Mouse (Mus musculus) spleen, embryonic (tissue): Measurements from ENCODE around the gene Nt5c1a.

Experiments
- CTCF ChIA-PET: fragments of 350-600 bp; sonication (Branson Sonifier 250); formaldehyde crosslinking; loops from one replicate; lab custom pipeline; 2022; lab: Charles Lee

The Nt5c1a gene

DNA sequence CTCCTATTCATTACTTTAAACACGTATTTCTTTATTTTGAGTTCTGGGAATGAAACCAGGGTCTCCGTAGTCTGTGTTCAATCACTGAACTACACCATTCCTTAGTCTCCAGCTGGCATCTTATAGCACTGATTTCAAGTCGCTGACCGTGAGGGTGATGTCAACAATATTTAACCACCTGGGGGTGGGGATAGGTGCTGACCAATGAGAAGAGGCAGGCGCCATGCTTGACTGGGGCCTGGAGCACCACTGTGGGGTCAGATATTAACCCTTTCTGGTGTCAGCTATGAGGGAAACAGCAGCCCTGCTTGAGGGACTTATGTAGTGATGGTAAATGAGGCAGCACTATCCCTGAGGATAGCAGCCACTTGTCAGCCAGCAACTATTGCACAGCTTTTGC is 10.1 kb downstream of the Nt5c1a start:
- CTCF ChIA-PET = no interaction called here

DNA sequence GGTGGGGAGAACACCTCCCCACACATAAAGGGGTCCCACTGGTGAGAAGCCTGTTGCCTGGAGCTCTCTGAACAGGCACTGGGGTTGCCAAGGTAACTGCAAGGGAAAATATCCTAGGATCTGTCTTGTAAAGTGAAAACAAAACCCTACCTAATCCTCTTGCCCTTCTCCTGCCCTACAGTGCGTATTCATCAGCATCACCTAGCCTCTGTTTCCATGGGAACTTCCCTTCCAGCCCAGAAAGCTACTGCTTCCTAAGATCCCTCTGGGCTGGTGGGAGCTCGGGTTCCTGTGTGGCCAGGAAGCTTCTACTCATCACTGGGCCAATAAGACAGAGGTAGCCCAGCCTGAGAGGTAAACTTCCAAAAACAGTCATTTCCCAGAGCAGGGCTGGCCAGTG is 11.0 kb downstream of the Nt5c1a start:
- CTCF ChIA-PET = interaction anchor here (0.5 kb wide), 1 partner anchor 299 kb away, joined by 9 read pairs; no protein-coding TSS in a partner anchor

DNA sequence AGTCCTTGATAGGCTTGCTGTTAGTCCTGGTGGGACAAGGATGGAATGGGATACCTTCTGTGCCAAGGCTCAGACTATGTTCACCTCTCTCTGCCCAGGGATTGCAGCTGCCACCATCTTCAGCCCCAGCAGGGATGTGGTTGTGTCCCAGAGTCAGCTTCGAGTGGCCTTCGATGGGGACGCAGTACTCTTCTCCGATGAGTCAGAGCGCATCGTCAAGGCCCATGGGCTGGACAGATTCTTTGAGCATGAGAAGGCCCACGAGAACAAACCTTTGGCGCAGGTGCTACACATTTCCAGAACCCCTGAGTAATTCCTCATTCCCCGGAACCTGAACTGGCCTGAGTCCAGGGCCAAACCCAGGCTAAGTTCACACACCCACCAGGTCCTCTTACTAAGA is 12.7 kb downstream of the Nt5c1a start:
- CTCF ChIA-PET = no interaction called here

DNA sequence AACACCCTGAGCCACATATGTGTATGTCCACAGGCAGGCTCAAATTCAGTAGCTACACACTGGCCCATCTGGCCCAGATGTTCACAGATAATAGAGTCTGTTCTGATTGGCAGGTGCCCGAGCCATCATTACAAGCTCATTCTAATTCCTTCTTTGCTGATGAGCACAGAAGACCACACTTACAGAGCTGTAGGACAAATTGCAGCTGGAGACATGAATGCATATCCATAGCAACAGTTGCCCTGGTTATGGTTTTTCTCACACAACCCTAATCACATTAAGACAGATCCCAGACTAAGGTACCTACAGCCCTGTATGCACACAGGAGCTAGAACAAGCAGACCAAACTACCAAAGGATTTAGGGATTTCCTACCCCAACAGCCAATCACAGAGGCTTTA is 14.1 kb downstream of the Nt5c1a start:
- CTCF ChIA-PET = no interaction called here

DNA sequence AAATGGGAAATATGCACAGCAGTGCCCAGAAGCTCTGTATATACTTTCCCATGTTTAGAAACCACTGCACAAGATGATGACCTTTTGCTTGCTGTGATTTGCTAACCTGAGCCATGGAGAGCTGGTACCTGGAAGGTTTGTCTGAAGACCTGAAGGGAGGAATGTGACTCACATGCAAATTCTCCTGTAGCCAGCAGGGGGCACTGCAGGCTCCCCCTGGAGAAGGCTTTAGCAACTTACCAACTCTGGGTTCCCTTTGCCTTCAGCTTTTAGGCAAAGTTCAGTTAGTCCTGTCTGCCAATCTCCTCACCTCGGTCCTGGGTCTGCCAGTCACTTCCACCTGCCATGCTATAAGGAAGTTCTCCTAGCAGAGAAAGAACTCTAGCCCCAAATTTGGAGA is 15.5 kb downstream of the Nt5c1a start:
- CTCF ChIA-PET = interaction anchor here (1.0 kb wide), 1 partner anchor 38 kb away, joined by 3 read pairs; no protein-coding TSS in a partner anchor

DNA sequence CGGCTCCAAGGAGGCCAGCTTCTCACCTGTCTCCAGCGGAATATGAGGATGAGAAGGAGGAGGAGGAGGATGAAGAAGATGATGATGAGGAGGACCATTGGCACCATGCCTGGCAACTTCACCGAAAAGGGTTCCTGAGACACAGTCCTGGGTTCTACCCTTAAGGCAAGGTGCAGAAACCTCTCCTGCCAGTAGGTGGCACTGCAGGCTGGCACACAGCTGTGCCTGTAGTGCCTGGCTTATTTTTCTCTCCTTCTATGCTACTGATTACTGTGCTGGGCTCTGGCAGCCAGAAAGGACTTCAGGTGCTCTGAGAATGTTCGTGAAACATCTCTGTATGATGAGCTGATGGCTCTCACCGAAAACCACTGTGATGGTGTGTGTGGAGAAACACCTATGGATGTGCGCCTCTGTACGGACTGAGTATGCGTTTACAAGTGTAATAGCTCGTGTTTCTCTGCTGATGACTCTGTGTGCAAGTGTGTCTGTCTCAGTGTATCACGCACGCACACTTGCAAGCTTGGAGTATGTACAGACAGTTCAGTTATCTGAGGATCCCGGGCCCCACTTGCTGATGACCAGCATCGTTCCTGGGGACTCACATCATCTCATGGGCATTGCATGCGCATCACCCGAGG is 18.5 kb downstream of the Nt5c1a start:
- CTCF ChIA-PET = interaction anchor here (0.8 to 1.2 kb wide), 2 partner anchors 20 to 35 kb away, joined by 3 to 6 read pairs; no protein-coding TSS in a partner anchor

DNA sequence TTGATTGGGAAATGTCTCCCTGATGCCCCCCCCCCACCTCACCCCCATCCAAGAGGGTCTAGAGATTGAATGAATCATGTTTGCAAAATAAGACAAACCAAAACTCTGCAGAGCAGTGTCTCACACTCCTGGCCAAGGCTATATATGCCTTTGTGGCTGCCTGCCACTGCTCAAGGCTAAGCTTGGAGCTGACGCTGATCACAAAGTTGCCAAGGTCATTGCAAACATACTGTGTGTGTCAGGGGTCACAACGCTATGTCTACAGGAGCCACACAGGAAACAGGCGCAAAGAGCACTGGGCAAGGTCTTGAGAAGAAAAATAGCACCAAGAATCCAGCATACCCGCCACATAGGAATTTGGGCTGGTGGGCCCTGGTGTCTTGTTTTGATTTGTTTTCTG is 19.3 kb downstream of the Nt5c1a start:
- CTCF ChIA-PET = interaction anchor here (1.2 kb wide), 1 partner anchor 34 kb away, joined by 6 read pairs; no protein-coding TSS in a partner anchor

DNA sequence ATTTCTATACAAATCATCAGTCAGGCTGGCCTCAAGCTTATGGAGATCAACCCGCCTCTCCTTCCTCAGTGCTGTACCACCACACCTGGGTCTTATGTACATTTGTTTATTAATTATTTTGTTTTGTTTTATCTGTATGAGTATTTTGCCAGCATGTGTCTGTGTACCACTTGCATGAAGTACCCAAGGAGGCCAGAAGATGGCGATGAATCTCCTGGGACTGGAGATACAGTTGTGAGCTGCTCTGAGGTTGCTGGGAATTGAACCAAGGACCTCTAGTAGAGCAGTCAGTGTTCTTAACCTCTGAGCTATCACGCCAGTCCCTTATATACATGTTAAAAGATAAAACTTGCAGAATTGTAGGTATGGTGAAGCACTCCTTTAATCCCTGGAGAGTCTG is 22.0 kb downstream of the Nt5c1a start:
- CTCF ChIA-PET = interaction anchor here (1.1 kb wide), 1 partner anchor 31 kb away, joined by 6 read pairs; no protein-coding TSS in a partner anchor

DNA sequence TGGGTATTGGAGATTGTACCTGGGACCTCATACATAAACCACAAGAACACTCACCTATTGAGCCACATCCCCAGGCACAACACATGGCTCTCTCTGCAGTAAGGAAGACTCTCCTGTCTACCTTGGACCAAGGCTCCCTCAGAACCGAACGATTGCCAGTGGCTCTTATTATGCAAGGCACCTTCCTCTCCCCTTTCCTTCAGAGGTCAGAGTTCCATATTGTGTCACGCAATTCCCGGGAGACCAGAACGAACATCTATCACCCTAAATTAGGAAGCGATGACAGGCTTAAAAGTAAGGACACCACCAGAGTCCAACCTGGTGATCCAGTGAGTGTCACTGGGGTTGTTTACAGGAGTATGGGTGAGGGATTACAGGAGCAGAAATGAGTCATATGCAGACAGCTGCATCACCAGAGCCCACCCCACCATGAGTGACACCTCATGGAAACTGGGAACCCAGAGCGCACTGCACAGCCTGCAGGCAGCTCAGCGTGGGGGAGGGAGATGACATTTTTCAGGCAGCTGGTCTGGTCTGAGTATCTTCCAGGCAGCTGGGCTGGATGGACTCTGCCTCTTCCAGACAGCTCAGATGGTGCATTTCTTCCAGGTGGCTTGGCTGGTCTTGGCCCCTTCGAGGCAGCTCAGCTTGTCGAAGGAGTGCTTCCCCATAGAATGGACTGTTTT is 24.6 kb downstream of the Nt5c1a start:
- CTCF ChIA-PET = no interaction called here

DNA sequence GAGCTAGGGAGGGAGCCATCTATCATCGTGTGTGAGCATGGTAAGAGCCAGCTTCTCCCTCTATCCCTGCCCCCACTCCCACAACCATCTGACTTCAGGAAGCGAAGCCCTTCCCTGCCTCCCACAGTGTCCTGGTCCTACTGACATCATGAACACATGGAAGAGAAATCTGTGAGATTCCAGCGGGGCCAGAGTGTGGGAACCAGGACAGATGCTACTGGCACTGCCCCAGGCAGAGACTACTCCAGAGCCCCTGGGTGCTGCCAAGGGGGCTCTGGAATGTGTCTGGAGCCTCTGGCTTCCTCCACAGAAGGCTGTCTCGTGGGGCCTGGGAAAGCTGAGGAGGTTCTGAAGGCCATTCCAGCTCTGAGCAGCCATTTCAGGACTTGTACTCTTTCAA is 26.4 kb downstream of the Nt5c1a start:
- CTCF ChIA-PET = no interaction called here

DNA sequence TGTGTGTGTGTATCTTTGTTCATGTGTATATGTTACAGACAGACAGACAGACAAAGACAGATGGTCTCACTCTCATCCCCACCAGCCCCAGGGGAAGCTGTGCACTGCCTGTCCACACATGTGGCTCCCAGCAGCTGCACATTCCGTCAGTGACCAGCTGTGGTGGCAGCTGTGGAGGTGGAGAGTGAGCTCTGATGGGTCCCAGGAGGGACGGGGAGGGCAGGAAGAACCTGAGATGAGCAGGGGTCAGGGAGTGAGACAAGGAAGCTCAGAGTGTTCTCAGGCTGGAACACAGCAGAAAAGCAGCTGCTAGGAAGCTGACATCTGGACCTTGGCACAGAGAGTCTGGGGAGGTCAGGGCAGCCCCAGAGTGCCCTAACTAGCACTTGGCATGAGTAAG is 27.0 kb downstream of the Nt5c1a start:
- CTCF ChIA-PET = no interaction called here

DNA sequence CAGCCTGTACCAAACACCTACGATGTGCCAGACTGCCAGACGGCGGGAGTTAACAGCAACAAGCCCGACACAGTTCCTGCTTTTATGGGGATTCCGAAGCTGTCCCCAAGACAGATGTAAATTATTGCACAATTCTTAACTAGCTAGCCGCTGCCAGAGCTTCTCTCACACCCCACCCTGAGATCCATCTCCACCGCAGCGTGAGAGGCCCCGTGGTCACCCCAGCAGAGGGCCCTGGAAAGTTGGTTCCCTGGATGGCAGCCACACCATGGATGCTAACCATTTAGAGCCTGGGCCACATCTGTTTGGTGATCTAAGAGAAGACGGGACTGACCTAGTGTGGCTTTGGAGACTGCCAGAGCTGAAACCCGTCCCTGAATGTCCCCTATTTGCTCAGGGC is 27.9 kb downstream of the Nt5c1a start:
- CTCF ChIA-PET = no interaction called here

DNA sequence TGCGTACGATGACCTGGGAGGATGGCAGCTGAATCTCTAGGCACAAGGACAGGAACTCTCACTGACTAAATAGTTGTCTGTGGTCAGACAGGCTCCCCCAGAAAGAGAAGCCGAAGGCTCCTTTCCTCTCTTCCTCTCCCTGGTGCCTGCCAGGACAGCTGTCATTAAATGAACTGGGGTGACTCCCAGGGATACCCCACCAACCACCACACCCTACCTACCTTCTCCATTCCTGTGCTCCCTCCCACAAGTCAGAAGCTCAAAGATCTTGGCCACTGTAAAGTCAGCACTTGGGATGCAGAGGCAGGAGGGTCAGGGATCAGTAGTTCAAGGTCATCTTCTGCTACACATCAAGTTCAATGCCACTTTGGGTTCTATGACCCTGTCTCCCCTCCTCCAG is 31.5 kb downstream of the Nt5c1a start:
- CTCF ChIA-PET = no interaction called here

DNA sequence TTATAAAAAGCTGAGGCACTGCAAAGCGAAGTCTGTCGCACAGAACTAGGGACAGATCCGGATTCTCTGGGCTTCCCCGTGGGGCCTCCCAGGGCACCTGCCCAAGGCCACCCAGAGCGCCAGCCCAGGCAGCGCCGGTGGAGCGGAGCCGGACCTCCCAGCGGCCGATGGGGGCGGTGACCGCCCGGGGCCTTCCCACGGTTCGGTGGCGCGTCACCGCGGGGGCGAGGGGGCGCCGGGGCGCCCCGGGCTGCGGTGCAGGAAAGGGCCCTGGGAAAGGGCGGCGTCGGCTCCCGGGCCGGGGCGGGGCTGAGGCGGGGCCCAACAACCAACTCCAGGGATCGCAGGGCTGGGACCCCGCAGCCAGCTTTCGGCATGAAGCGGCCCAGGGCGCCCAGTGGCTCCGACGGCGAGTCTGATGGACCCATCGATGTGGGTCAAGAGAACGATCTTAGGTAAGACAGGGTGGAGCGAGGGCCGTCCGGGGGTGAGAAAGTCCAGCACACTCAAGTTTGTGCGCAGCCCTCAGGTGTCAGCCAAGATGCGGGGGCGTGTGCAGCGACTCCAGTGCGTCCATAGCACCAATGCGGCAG is 32.3 kb downstream of the Nt5c1a start, which contains the start of gene Heyl:
Gene Heyl, plus strand, starts transcription at position 65 of the 593 bp plus-strand sequence.
- CTCF ChIA-PET = no interaction called here

DNA sequence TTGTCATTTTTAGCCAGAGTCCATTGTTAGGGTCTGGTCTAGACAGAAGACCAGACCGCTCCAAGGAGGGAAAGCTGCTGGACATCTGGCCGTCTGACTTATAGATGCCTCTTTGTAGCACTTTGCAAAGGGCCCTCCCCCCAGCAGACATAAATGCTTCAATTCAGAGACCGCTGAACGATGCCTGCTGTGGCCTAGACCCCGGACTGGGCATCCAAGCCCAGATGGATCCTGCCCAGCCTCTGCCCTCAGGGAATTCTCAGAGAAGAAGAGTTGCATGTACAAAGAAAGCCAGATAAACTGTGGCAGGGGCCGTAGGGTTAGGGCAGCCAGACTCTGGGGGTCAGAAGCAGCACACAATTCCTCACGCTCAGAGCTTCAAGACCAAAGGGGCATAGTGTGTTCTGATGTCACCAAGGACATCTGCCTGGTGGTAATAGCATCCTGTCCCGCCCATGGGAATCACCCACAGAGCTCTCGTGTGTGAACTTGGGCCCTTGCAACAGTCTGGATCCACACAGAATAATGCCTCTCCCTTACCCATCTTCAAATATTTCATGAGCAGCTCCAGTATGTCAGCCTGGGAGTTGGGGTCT is 34.6 kb downstream of the Nt5c1a start:
- CTCF ChIA-PET = interaction anchor here (0.6 kb wide), 1 partner anchor 198 kb away, joined by 4 read pairs; no protein-coding TSS in a partner anchor

DNA sequence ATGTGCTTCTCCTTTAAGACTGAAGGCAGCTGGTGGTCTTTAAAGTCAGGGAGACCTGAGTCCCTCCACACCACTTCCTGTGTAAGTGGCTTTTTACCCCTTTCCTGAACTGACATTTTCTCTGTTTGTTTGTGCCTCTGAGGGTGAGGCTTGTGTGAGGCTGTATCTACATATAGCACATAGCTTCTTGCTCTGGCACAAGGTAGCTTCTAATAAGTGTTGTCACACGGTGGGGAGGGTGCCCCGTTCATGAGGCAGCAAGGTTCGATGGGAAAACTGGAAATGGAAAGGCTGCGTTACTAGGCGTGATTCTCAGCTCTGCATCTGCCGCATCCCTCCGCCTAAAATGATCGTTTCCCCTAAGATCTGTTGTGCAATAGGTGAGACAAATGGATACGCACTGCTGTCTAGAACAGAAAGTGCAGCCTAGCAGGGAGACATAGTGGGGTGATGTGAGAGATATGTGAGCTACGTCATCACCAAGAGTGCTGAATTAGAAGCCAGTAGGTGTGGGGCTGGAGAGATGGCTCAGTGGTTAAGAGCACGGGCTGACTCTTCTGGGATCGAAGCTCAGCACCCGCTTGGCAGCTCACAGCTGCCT is 35.2 kb downstream of the Nt5c1a start:
- CTCF ChIA-PET = interaction anchor here (0.6 kb wide), 1 partner anchor 199 kb away, joined by 4 read pairs; no protein-coding TSS in a partner anchor

DNA sequence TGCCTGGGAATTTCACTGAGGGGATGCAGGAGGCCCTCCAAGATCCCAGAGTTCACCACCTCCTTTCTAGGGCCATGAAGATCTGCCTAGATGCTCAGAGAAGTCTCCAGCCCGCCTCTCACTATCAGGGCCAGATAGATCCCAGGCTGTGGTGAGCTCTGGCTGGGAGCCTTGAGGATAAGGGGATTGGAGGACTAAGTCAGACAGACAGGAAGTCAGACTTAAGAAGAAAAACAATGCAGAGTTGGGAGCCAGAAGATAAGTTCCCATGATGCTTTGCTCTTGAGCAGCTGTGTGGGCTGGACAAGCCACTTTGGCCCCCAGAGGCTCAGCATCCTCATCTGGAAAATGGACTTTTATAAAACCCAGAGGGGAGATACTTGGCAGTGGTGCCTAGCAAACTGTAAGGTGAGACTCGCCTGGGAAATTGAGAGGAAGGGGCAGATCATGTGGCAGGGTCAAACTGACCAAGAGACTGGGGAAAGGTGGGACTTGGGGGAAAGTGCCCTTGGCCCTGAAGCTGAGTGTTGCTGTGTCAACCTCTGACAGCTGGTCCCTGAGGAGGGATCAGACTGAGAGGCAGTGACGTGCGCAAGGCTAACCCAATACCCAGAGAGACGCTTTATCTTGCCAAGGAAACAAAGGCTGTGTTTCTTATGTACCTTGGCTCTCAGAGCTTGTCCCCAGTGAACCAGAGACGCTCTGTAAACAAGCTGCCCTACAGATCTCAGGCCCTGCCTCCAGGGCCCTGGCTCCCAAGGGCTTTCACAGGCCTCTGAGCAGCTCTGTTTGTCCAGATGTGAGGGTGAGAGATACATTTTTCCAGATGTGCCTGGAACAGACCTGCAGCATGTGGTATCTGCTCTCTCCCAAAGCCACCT is 36.3 kb downstream of the Nt5c1a start:
- CTCF ChIA-PET = no interaction called here

DNA sequence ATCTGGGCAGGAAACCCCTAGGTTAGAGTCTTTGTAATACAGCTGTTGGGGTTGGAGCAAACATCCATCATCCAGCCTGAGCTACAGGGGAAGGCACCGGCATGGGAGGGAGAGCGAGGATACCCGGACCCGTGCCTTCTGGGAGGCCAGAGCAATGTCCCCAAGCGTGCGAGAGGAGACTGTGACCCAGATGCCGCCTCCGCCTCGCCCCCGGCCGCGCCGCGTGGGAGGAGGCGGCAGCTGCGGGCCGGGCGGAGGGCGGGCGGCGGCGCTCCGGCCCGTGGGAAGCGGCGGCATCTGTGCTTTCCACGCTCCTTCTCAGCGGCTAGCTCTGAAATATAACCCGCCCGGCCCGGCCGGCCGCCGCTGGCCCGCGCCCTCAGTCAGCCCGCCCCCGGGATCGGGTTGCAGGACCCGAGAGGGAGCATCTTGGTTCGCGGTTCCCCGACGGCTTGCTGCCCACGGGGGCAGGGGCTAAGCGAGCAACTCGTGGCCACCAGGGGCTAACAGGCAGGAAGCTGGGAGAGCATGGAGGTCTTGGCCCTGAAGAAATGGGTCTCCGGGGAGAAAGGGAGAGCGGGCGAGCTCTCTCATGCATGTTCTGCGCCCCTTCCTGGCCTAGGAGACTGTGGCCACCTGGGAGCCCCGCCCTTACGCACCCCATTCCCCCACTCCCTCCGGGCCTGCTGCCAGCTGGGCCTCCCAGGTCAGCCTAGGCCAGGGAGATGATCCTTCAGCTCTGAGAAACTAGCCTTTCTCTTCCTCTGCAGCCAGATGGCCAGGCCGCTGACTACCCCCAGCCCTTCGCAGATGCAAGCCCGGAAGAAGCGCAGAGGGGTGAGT is 38.3 kb downstream of the Nt5c1a start:
- CTCF ChIA-PET = interaction anchor here (0.7 kb wide), 1 partner anchor 20 kb away, joined by 3 read pairs; no protein-coding TSS in a partner anchor

DNA sequence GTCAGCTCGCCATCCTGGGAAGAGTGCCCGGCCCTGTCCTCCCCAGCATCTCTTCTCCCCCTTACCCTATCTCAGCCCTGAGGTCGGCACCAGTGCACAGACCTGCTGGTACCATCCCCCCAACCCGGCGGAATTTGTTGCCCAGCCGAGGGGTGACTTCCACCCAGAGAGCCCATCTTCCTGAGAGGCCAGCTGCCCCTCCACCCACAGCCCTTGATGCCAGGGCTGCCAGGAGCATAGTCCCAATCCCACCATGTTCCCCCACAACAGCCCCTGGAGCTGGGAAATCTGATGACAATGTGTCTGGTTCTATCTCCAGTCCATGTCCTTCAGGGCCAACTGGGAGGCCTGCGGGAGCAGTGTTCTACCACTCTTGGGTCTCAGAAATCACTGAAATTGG is 44.9 kb downstream of the Nt5c1a start:
- CTCF ChIA-PET = no interaction called here

DNA sequence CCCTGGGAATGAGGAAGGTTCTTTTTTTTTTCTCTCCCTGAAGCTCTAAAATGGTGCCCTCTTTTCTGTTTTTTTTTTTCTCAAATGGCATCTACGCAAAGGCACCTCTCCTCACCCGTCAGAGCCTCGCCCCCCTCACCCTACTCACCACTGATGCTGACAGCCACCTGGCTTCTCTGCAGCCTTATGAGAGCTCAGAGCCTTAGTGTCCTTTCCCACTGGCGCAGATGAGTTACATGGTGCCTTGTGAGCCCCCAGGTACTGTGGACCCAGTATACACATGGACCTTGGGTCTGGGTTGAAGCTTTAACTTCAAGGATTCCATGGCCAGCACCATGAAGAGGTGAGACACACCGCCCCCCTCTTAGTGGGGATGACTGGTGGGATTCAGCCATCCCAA is 45.3 kb downstream of the Nt5c1a start:
- CTCF ChIA-PET = no interaction called here
